Mouse (Mus musculus) CH12F3 (cell line): ENCODE data around the gene Rbbp8nl.
"Not testable (repeated sequence)": the region's sequence is repeated elsewhere in the genome, so short reads cannot be mapped to it uniquely, and the experiment has no call there.

ENCODE experiments used
- in situ Hi-C: fragments of 300-500 bp; cut with MboI; formaldehyde crosslinking; loops from 2 replicates; pipeline ENCODE4 v1.14.3; 2020; ENCODE audit warnings: low sequenced_read_pairs

Rbbp8nl gene

DNA sequence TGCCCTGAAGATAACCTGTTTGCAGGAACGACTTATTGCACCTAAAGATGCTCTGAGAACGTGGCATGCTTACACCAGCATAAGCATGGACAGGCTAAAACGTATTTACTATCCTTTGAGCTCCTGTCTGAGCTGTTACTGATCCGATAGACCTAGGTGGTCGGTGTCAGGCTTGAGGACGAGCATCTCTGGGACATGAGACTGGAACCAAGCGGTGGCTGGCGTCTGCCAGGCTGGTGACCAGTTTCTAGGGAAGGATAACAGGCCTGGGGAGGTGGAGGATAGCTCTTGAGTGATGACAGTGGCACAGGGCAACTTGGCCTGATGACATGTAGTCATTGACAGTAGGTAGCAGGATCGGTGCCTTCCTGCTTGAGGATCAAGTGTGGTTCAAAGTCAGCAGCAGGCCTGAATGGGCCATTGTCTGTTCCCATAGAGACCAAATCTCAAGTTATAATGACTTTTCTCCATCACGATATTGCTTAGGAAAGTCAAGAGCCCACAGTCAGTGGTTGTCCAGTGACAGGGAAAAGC is 30.7 kb downstream of the Rbbp8nl start:
- in situ Hi-C loops, result not testable (repeated sequence)

DNA sequence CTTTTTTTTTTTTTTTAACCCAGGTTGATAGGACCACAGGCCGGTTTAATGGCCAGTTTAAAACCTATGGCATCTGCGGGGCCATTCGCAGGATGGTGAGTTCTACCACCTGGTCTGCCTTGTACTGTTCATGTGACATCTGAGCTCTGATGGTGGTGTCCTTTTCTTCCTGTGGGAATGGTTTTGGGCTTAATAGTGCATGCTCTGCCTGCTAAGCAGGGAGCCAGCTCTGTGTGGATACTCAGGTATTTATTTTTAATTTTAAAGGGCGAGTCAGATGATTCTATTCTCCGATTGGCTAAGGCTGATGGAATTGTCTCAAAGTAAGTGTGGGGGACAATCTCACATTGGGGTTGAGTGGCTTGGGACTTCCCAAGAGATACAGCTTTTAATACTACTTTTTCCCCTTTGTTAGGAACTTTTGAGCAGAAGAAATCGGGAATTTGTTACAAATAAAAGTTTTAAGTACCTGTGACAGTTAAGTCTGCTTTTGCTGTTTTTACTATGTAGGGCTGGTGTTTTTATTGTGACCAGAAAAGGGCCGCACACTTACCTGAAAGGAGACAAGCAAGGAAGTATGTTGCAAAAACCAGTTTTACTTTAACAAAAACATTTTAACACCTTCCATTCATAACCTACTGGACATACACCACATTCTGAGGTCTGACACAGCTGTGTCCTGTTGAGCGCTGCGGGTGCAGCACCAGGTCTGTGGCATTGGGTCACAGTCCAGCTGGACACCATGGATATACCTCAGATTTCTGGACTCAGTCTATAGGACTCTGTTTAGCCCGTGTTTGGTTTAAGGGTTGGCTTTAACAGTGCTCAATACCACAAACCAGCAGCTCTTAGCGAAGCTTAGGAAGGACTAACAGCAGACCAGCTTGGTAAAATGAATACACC is 31.5 kb downstream of the Rbbp8nl start:
- in situ Hi-C loops, result no loop called here

DNA sequence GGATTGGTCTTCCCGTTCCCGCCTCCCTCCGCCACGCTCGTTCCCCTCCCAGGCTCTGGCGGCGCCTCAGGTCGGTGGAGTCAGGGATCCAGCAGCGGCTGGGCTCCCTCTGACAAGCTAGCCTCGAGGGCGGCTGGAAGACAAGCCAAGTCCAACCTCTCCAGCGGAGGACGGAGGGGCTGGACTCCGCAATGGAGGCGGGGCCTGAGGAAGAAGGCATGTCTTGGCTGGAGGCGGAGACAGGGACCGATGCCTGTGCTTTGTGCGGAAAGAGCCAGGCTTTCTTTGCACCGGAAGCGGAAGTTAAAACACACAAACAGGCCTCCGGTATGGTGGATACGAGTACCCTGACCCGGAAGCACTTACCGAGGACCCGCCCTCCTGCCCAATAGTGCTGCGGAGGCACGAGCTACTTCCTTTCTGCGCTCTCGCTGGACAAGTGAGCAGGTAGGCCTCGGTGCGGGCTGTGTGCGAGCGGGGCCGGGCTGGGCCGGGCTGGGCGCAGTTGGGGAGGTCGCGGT is 32.6 kb downstream of the Rbbp8nl start, which contains the start of gene Rps21:
Rps21 (plus strand) TSS at position 377 of the 521 bp plus-strand sequence.
- in situ Hi-C loops, result no loop called here

- in situ Hi-C loops, result no loop called here
These were observed 33.2 kb downstream of the Rbbp8nl start for GRCm38 (mm10) chr2:180256296-180257000.

DNA sequence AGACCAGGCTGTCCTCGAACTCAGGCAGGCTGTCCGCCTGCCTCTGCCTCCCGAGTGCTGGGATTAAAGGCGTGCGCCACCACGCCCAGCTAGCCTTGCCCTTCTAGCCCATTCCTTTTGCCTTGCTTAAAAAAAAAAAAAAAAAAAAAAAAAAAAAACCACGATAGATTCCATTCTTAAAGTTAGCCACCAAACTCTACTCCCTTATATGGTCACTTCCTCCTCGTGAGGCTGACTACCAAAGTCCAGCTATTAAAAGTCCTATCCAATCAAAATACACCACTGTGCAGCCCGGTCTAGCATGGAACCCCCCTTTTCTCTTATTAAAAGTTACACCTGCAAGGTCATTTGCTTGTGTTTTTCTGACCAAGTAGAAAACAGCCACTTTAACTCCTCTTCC is 34.0 kb downstream of the Rbbp8nl start:
- in situ Hi-C loops, result no loop called here

GRCm38 (mm10) chr2:180254436-180255209 is 35.1 kb downstream of the Rbbp8nl start:
- in situ Hi-C loops, result no loop called here

DNA sequence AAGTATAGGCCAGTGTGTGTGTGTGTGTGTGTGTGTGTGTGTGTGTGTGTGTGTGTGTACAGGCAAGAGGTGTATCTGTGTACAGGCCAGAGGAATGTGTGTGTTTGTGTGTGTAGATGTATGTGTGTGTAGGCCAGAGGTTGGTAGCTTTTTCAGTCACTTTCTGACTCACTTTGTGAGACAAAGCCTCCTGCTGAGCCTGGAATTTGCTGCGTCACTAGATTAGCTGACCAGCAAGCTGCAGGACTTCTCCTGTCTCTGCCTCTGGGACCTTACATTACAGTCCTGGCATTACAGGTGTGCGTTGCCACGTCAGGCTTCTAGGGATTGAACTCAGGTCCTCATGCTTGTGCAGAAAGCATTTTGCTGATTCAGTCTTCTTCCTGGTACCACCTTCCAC is 37.8 kb downstream of the Rbbp8nl start:
- in situ Hi-C loops, result no loop called here

DNA sequence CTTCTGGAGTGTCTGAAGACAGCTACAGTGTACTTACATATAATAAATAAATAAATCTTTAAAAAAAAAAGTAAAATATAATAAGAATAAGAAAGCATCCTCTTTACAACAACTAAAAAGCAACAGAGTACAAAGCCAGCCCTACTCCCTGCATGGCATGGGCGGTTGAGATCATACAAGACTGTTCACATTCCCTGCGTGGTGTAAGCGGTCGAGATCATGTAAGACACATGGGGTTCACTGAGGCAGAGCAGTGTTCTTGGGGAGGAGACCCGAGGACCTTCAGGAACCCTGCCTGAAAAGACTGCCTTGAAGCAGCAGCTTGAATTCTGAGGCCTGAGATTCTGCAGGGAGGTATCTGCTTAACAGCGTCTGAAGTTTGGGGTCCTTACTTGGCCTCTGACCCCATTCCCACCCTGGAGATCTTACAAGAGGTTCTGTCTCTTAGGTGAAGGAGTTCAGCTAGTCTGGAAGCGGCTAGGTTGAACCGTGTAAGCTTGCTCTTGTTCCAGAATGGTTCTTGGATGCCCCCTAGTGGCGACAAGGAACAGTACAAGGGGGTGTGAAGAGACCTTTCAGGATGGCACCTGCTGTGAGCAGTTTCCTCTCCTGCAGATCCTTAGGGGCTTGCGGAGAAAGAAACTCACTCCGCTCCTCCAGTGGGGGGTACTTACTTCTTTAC is 38.6 kb downstream of the Rbbp8nl start:
- in situ Hi-C loops, result no loop called here

DNA sequence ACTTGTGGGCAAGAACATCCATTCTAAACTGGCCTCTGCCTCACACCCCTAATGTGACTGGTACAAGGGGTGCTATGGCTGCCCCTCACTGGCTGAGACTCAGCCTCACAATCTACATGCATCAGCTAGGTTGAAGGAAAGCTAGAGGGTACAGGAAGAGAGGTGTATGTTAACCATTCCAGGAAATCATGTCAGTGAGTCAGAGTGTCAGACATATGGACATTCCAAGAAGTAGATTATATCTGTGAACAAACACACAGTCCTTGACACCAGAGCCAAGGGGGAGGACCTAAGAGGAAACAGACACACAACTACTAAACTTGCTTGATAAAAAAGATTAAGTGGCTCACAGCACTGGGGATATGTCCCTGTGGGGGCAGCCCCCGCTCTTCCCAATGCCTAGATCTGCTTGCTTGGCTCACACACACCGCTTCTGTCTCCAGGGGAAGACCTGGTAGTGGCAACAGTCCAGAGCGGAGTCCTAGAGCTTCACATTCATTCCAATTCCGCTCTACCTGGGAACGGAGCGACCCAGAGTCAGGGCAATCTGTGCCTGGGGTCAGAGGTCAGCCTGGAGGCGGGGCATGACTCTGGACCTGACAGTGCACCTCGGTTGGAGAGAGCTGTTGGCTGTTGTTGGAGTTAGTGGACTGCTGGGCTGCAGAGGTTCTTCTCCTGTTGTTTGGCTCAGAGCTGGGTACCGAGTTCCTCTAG is 40.6 kb downstream of the Rbbp8nl start:
- in situ Hi-C loops, result no loop called here

- in situ Hi-C loops, result no loop called here
These were observed 41.8 kb downstream of the Rbbp8nl start for GRCm38 (mm10) chr2:180247916-180248315.

DNA sequence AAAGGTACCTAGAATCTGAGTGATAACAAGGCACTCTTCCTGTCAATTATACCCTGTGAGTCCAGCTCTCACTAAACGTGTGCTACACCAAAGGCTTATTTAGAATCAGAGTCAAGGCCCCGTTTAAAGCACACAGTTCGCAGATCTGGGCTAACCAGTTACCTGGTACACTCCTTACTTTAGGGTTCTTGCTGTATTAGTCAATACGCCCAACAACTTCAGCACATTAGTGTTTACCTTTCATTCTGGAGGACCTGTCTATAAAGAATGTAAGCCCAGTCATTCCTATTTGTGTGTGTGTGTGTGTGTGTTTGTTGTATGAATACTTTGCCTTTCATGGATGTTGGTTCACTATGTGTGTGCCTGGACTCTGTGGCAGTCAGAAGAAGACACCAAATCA is 46.6 kb downstream of the Rbbp8nl start:
- in situ Hi-C loops, result no loop called here

GRCm38 (mm10) chr2:180238591-180238990 is 51.1 kb downstream of the Rbbp8nl start:
- in situ Hi-C loops, result no loop called here

DNA sequence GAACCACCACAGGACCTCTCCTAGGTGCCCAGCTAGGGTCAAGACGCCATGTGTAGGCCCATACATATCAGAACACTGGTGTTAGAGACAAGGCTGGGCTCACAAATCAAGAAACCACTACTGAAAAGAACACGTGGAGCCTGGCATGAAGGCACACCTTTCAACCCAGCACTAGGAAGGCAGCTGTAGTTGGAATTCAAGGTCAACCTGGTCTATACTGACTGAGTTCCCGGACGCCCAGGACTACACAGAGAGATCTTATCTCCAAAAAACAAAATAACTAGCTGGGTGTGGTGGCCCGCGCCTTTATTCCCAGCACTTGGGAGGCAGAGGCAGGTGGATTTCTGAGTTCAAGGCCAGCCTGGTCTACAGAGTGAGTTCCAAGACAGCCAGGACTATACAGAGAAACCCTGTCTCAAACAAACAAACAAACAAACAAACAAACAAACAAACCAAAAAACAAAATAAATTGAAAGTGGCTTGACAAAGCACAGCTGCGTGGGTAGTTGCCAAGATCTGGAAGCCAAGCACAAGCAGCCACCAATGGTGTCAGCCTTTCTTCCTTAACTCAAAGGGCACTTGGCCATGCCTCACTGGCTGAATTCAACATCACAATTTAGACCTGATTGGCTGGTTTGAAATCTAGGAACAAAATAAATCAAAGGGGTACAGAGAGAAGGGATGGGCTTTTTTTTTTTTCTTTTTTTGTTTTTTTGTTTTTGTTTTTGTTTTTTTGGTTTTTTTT is 51.9 kb downstream of the Rbbp8nl start:
- in situ Hi-C loops, result no loop called here

DNA sequence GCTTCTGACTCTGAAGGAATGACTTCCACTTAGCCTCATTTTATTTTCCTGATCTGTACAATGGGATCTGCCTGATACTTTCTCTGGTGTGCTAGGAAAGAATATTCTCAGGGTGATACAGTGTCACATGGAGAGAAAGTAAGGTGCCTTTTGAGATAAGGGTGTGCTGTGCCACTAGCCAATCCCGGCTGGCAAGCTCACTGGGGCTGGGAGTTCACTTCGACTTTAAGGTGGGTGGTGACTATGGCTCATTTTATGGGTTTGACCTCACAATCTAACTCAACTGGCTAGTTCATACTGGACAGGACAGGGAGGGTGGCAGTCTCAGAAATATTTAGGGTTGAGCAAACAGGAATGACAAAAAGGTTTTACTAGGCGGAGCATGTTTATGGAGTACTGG is 52.7 kb downstream of the Rbbp8nl start:
- in situ Hi-C loops, result no loop called here

GRCm38 (mm10) chr2:180236500-180236899 is 53.2 kb downstream of the Rbbp8nl start:
- in situ Hi-C loops, result no loop called here

DNA sequence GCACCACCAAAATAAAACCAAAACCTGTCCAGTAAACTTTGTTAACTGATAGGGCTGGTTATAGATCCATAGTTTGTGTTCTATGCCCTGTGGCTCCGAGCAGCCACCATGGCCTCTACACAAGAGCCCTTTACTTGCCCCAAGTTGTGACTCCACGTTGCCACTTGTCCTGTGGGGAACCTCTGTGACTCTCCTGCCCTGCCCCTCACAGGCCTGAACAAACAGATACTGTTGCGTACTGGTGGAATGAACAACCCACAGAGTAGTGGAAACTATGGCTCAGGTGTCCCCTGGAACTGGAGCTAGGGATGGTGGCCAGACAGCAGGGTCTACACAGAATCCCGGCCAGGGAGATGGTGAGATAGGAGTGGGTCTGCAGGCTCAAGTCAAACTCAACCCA is 53.9 kb downstream of the Rbbp8nl start:
- in situ Hi-C loops, result no loop called here

DNA sequence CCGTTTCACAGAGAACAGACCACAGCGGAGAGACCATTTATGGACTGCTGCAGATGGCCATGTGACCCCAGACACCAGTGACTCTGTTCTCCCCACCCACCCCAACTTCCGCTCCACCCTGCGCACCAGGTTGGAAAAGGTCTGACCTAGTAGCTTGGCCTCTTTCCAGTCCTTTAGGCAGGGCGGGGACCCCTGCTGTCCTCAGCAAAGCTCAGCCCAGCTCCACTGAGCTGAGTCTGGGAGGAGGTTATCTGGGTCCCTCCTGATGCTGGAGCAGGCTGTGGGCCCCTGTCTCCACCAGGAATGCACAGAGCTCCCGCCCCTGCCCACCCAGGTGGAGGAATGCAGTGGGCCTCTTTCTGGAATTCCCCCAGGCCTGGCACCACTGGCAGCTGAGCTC is 54.7 kb downstream of the Rbbp8nl start:
- in situ Hi-C loops, result no loop called here

DNA sequence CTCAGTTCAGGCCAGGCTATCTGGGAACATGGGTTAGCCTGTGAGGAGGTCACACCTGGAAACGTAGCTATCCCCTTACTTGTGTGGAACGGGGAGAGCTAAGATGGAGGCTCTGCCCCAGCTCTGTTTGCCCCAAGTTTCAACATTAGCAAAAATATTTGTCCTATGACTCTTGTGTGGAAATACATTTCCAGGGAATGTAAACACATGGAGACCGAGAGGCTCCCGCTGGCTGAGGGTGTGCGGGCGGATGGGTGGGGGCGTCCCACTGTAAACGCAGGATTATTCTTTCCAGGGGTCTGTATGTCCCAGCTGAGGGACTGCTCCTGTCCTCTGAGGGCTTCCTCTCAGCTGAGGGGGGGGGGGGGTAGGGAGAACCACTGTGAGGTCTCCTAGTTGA is 55.3 kb downstream of the Rbbp8nl start:
- in situ Hi-C loops, result no loop called here
